Mouse (Mus musculus) bone marrow macrophage, adult 2 months (primary cell): ENCODE measurements around the gene Tbc1d7. TPM values are rescaled to one million over a fixed set of nuclear protein-coding genes. Genes with fewer than 3 reads are reported as not detected.
A peak's percentile ranks its signal among the peaks of the same experiment; 100 is the strongest.

Source experiments
- H3K27ac ChIP-seq: 2 replicates; pipeline ENCODE4 v1.5.1; 2012; ENCODE audit warnings: low read depth, low read length; ENCODE audit not compliant: insufficient read depth
- H3K4me1 ChIP-seq: 2 replicates; pipeline ENCODE4 v1.6.1; 2012; ENCODE audit warnings: low read length; ENCODE audit not compliant: control insufficient read depth, insufficient read depth
- H3K4me3 ChIP-seq: 2 replicates; pipeline ENCODE4 v1.5.1; 2012; ENCODE audit warnings: mild to moderate bottlenecking, low read length, moderate library complexity; ENCODE audit not compliant: insufficient read depth
- CTCF ChIP-seq: IDR thresholded peaks from 2 replicates; pipeline ENCODE4 v1.5.1; 2012; ENCODE audit warnings: low read depth, mild to moderate bottlenecking, low read length, moderate library complexity
- POLR2A ChIP-seq: IDR thresholded peaks from 2 replicates; pipeline ENCODE4 v1.6.1; 2012; ENCODE audit warnings: mild to moderate bottlenecking, low read depth, low read length, borderline replicate concordance
- polyA plus RNA-seq: library from polyadenylated mRNA; stranded (reverse); fragments of >200 nt; gene quantifications from 2 replicates; pipeline ENCODE4 v1.2.4, GENCODE M21; 2012; ENCODE audit not compliant: missing spikeins, insufficient read depth, insufficient read length

Tbc1d7 gene
- polyA plus RNA-seq, 1 experiment: 17.8 TPM

- no peak overlapping the region for H3K27ac ChIP-seq
Measured at GRCm38 (mm10) chr13:43199282-43199681, 28.0 kb upstream of the Tbc1d7 start.

GRCm38 (mm10) chr13:43197187-43197586 is 25.9 kb upstream of the Tbc1d7 start:
- Histone ChIP-seq H3K27ac (no peak overlapping the region), H3K4me1 (no peaks in the 10 kb centered on the region), H3K4me3 (no peak overlapping the region)
- TF ChIP-seq CTCF: 0 out of 2 replicates have a peak, but pooled peaks have one; percentile 10
- TF ChIP-seq POLR2A: no peak

More at GRCm38 (mm10) chr13:43199282-43199681, 28.0 kb upstream of the Tbc1d7 start:
- Histone ChIP-seq H3K4me1 (no peaks in the 10 kb centered on the region), H3K4me3 (no peak overlapping the region)
- TF ChIP-seq POLR2A (no peak), CTCF (no peak)

- Histone ChIP-seq H3K27ac (no peak overlapping the region), H3K4me3 (no peak overlapping the region), H3K4me1 (no peaks in the 10 kb centered on the region)
- TF ChIP-seq POLR2A (no peak), CTCF (no peak)
Measured at GRCm38 (mm10) chr13:43196000-43196399, 24.7 kb upstream of the Tbc1d7 start.

- TF ChIP-seq CTCF (no peak), POLR2A (no peak)
- no peak overlapping the region for H3K27ac ChIP-seq
- H3K4me1 ChIP-seq: no peaks in the 10 kb centered on the region
- no peak overlapping the region for H3K4me3 ChIP-seq
Measured at GRCm38 (mm10) chr13:43193932-43194331, 22.6 kb upstream of the Tbc1d7 start.

- no peak for TF ChIP-seq CTCF
- no peak for TF ChIP-seq POLR2A
- Histone ChIP-seq H3K27ac (no peak overlapping the region), H3K4me1 (no peaks in the 10 kb centered on the region), H3K4me3 (no peak overlapping the region)
Measured at GRCm38 (mm10) chr13:43193266-43193665, 22.0 kb upstream of the Tbc1d7 start.

- H3K4me1 ChIP-seq: no peaks in the 10 kb centered on the region
- H3K4me3 ChIP-seq: no peak overlapping the region
- no peak overlapping the region for H3K27ac ChIP-seq
- TF ChIP-seq POLR2A: no peak
- no peak for TF ChIP-seq CTCF
Measured at GRCm38 (mm10) chr13:43191741-43192192, 20.5 kb upstream of the Tbc1d7 start.

- no peaks in the 10 kb centered on the region for H3K4me1 ChIP-seq
- H3K4me3 ChIP-seq: no peak overlapping the region
- no peak for TF ChIP-seq POLR2A
- TF ChIP-seq CTCF: no peak
- no peak overlapping the region for H3K27ac ChIP-seq
Measured at GRCm38 (mm10) chr13:43191290-43191689, 20.0 kb upstream of the Tbc1d7 start.

GRCm38 (mm10) chr13:43187736-43188135 is 16.4 kb upstream of the Tbc1d7 start:
- TF ChIP-seq POLR2A: no peak
- no peak for TF ChIP-seq CTCF
- Histone ChIP-seq H3K4me1 (no peaks in the 10 kb centered on the region), H3K4me3 (no peak overlapping the region), H3K27ac (no peak overlapping the region)

GRCm38 (mm10) chr13:43183248-43184055 is 12.2 kb upstream of the Tbc1d7 start:
- H3K27ac ChIP-seq: no peak overlapping the region
- H3K4me3 ChIP-seq: no peak overlapping the region
- TF ChIP-seq CTCF: no peak
- H3K4me1 ChIP-seq: no peaks in the 10 kb centered on the region

- no peak overlapping the region for H3K4me3 ChIP-seq
Measured at GRCm38 (mm10) chr13:43182465-43183201, 11.3 kb upstream of the Tbc1d7 start.

More at GRCm38 (mm10) chr13:43182465-43183201, 11.3 kb upstream of the Tbc1d7 start:
- no peaks in the 10 kb centered on the region for H3K4me1 ChIP-seq
- H3K27ac ChIP-seq: no peak overlapping the region
- TF ChIP-seq POLR2A (no peak), CTCF (peak; percentile 85; the same call in 1 of the 2 replicates)
